Mouse (Mus musculus): ENCODE data around the gene Gria1.

GRCm38 (mm10) chr11:57114410-57114809 lies 103.2 kb downstream of the Gria1 start:
- TF ChIP-seq CTCF (IDR thresholded peaks at IDR 0.05; ENCODE audit: low read depth) (no peak), EP300 (optimal IDR thresholded peaks at IDR 0.05) (no peak)

All from stomach, postnatal 0 days (tissue).